Mouse (Mus musculus) myocyte (in vitro differentiated cells): ENCODE measurements around the gene Tex46. TPM values are rescaled to one million over a fixed set of nuclear protein-coding genes. Genes with fewer than 3 reads are reported as not detected.

Experiments
- H3K27me3 ChIP-seq: one replicate; pipeline ENCODE4 v1.6.1; 2011; ENCODE audit not compliant: control insufficient read depth, insufficient read depth, insufficient read length
- H3K36me3 ChIP-seq: one replicate; pipeline ENCODE4 v1.6.1; 2011; ENCODE audit not compliant: control insufficient read depth, insufficient read depth
- H3K4me2 ChIP-seq: one replicate; pipeline ENCODE4 v1.6.1; 2011; ENCODE audit warnings: low read depth, control low read depth
- H3K4me3 ChIP-seq: one replicate; pipeline ENCODE4 v1.5.1; 2011; ENCODE audit warnings: mild to moderate bottlenecking, control low read depth, moderate library complexity
- H3K79me2 ChIP-seq: one replicate; pipeline ENCODE4 v1.6.1; 2011; ENCODE audit not compliant: control insufficient read depth, insufficient read depth
- H3ac ChIP-seq: one replicate; pipeline ENCODE4 v1.6.1; 2011; ENCODE audit not compliant: control insufficient read depth, insufficient read length
- CEBPB ChIP-seq: IDR thresholded peaks from 2 replicates; pipeline ENCODE4 v1.6.1; 2011; ENCODE audit warnings: mild to moderate bottlenecking, moderate library complexity; ENCODE audit not compliant: poor library complexity, insufficient read depth, severe bottlenecking
- E2F4 ChIP-seq: IDR thresholded peaks from one replicate; pipeline ENCODE4 v1.6.1; 2011; ENCODE audit warnings: mild to moderate bottlenecking, control low read depth, moderate library complexity; ENCODE audit not compliant: insufficient read depth
- MAX ChIP-seq: IDR thresholded peaks from one replicate; pipeline ENCODE4 v1.6.1; 2011; ENCODE audit warnings: low read depth, mild to moderate bottlenecking, control low read depth
- MYOD1 ChIP-seq, 3 experiments: IDR thresholded peaks; one replicate each; pipeline ENCODE4 v1.6.1; 2011; ENCODE audit warnings: control low read depth in 2 of 3, low read depth in 2 of 3, mild to moderate bottlenecking in 2 of 3, moderate library complexity in 1 of 3; ENCODE audit not compliant: insufficient read length in 2 of 3, control insufficient read depth in 1 of 3
- MYOG ChIP-seq, 3 experiments: IDR thresholded peaks; one replicate each; pipeline ENCODE4 v1.6.1; 2011; ENCODE audit warnings: control low read depth in 2 of 3, low read depth in 2 of 3, mild to moderate bottlenecking in 2 of 3; ENCODE audit not compliant: insufficient read length in 2 of 3, control insufficient read depth in 1 of 3, insufficient read depth in 1 of 3
- POLR2A ChIP-seq: IDR thresholded peaks from one replicate; pipeline ENCODE4 v1.6.1; 2011; ENCODE audit warnings: low read depth, mild to moderate bottlenecking, control low read depth, moderate library complexity; ENCODE audit not compliant: insufficient read length
- POLR2AphosphoS2 ChIP-seq: IDR thresholded peaks from one replicate; pipeline ENCODE4 v1.6.1; 2011; ENCODE audit warnings: low read depth, control low read depth; ENCODE audit not compliant: insufficient read length
- REST ChIP-seq: IDR thresholded peaks from one replicate; pipeline ENCODE4 v1.6.1; 2011; ENCODE audit warnings: mild to moderate bottlenecking, control low read depth, moderate library complexity; ENCODE audit not compliant: insufficient read depth, insufficient read length
- SRF ChIP-seq: IDR thresholded peaks from one replicate; pipeline ENCODE4 v1.6.1; 2011; ENCODE audit warnings: low read depth; ENCODE audit not compliant: control insufficient read depth, insufficient read length
- TCF12 ChIP-seq: IDR thresholded peaks from one replicate; pipeline ENCODE4 v1.6.1; 2011; ENCODE audit warnings: mild to moderate bottlenecking, control low read depth; ENCODE audit not compliant: poor library complexity, insufficient read depth, severe bottlenecking
- TCF3 ChIP-seq: IDR thresholded peaks from one replicate; pipeline ENCODE4 v1.6.1; 2011; ENCODE audit warnings: low read depth, control low read depth; ENCODE audit not compliant: insufficient read length
- USF1 ChIP-seq: IDR thresholded peaks from one replicate; pipeline ENCODE4 v1.6.1; 2011; ENCODE audit warnings: low read depth, mild to moderate bottlenecking, control low read depth, moderate library complexity
- polyA plus RNA-seq: library from polyadenylated mRNA; unstranded; fragments of >200 nt; fragmentation: generic; extraction: Trizol; gene quantifications from one replicate; pipeline ENCODE4 v1.2.1, GENCODE M21; 2012; ENCODE audit warnings: missing spikeins

The Tex46 gene
- polyA plus RNA-seq, 1 experiment = not detected

DNA sequence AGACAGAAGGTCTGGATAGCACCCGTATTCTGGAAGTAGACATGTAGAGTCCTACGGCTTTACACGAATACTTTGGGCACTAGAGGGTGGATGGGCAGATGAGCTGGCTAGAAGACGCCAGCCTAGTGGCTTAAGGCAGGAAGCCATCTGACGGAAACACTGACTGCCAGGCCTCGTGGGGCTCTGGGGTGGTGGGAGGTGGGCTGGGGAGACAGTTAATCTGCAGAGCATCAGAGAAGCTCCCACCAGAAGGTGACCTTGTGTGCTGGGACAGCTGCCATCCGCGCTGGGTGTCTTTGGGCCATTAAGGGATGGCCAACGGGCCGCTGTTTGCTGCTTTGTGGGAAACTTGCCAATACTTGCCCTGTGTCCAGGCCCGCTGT, 42.3 kb downstream of the Tex46 start:
- no peaks in the 10 kb centered on the region for H3K27me3 ChIP-seq
- H3K79me2 ChIP-seq = no peaks in the 10 kb centered on the region
- H3K4me2 ChIP-seq = no peak overlapping the region
- H3ac ChIP-seq = no peak overlapping the region
- H3K4me3 ChIP-seq = no peak overlapping the region
- TF ChIP-seq TCF12 = no peak
- TF ChIP-seq E2F4 = no peak
- TF ChIP-seq POLR2A = no peak
- TF ChIP-seq POLR2AphosphoS2 = no peak
- TF ChIP-seq SRF = no peak
- no peak for TF ChIP-seq CEBPB
- TF ChIP-seq MYOD1 (IDR thresholded peaks at IDR 0.05; ENCODE audit: control insufficient read depth in 1 of 3, insufficient read length in 2 of 3, low read depth in 2 of 3) = no peak
- no peak for TF ChIP-seq MYOG (IDR thresholded peaks at IDR 0.05; ENCODE audit: control insufficient read depth in 1 of 3, insufficient read depth in 1 of 3, insufficient read length in 2 of 3, low read depth in 2 of 3)
- no peak for TF ChIP-seq TCF3
- TF ChIP-seq MAX = no peak
- TF ChIP-seq USF1 = no peak
- no peak for TF ChIP-seq REST
- H3K36me3 ChIP-seq = no peaks in the 10 kb centered on the region

DNA sequence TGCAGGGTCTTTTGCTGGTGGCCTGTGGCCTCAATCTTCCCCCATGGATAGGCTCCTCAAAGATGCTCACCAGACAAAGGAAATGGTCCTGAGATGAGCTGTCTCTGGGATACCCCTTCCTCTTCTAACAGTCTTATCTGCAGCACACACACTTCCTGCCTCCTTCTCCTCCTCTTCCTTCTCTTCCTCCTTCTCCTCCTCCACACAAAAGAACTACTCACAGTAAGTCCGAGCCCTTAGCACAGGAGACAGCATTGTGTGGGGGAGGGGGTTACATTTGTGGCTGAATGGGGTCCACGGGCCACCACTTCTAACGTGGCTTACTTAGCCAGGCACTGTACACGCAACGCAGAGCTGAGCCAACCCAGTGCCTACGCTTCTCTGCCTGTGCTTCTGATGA, 42.8 kb downstream of the Tex46 start:
- Histone ChIP-seq H3ac (no peak overlapping the region), H3K4me2 (no peak overlapping the region), H3K4me3 (no peak overlapping the region), H3K79me2 (no peaks in the 10 kb centered on the region), H3K27me3 (no peaks in the 10 kb centered on the region), H3K36me3 (no peaks in the 10 kb centered on the region)
- TF ChIP-seq POLR2AphosphoS2 (no peak), CEBPB (no peak), E2F4 (no peak), MYOD1 (IDR thresholded peaks at IDR 0.05; ENCODE audit: control insufficient read depth in 1 of 3, insufficient read length in 2 of 3, low read depth in 2 of 3) (no peak), SRF (no peak), USF1 (no peak), TCF3 (no peak), TCF12 (no peak), REST (no peak), POLR2A (no peak), MYOG (IDR thresholded peaks at IDR 0.05; ENCODE audit: control insufficient read depth in 1 of 3, insufficient read depth in 1 of 3, insufficient read length in 2 of 3, low read depth in 2 of 3) (no peak), MAX (no peak)

DNA sequence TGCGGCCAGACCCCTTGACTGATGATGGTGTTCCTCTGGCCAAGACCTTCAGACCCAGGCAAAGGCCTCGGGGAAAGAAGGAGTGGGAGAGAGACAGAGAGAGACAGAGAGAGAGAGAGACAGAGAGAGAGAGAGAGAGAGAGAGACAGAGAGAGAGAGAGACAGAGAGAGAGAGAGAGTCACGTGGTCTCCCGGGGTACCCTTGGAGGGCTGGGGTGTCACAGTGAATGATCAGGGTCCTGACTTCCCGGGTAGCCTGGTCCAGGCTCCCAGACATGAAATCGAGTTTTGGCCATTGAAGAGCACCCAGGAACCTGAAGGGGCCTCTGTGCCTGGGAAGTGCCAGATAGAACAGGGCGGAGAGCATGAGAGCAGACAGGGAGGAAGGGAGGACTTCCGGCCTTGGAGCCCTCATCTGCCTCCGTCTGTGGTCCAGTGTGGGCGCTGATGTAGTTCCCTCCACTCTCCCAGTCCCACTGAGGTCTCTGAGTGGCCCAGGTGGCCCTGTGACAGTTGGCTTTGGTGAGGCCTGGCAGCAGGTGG, 43.5 kb downstream of the Tex46 start:
- no peaks in the 10 kb centered on the region for H3K27me3 ChIP-seq
- H3K4me3 ChIP-seq = no peak overlapping the region
- no peaks in the 10 kb centered on the region for H3K36me3 ChIP-seq
- no peak for TF ChIP-seq MAX
- no peak for TF ChIP-seq POLR2AphosphoS2
- TF ChIP-seq REST = no peak
- no peak for TF ChIP-seq TCF12
- no peak for TF ChIP-seq POLR2A
- no peak for TF ChIP-seq CEBPB
- TF ChIP-seq SRF = no peak
- no peak for TF ChIP-seq MYOG (IDR thresholded peaks at IDR 0.05; ENCODE audit: control insufficient read depth in 1 of 3, insufficient read depth in 1 of 3, insufficient read length in 2 of 3, low read depth in 2 of 3)
- TF ChIP-seq TCF3 = no peak
- no peak for TF ChIP-seq USF1
- no peak for TF ChIP-seq MYOD1 (IDR thresholded peaks at IDR 0.05; ENCODE audit: control insufficient read depth in 1 of 3, insufficient read length in 2 of 3, low read depth in 2 of 3)
- no peak for TF ChIP-seq E2F4
- no peak overlapping the region for H3ac ChIP-seq
- H3K4me2 ChIP-seq = no peak overlapping the region
- no peaks in the 10 kb centered on the region for H3K79me2 ChIP-seq

DNA sequence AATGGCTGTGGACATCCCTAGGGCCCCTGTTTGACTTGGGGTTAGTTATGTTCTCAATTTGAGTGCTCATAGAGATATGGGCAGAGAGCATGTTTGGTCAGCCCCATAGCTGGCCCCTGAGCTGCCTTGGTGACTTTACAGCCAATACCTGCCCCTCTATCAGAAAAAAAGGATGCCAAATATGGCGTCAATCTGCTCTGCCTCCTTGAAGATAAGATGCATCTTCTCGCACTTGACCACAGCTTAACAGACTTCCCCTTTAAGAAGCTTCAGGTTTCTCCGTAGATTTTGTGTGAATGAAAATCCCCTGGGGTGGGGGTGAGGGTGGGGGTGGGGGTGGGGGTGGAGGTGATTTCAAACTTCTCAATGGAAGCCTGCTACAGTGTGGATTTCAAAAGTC, 47.7 kb downstream of the Tex46 start:
- H3K36me3 ChIP-seq = no peaks in the 10 kb centered on the region
- TF ChIP-seq MYOD1 (IDR thresholded peaks at IDR 0.05; ENCODE audit: control insufficient read depth in 1 of 3, insufficient read length in 2 of 3, low read depth in 2 of 3) = no peak
- H3K27me3 ChIP-seq = no peaks in the 10 kb centered on the region
- no peak overlapping the region for H3K4me3 ChIP-seq
- no peaks in the 10 kb centered on the region for H3K79me2 ChIP-seq
- no peak overlapping the region for H3K4me2 ChIP-seq
- H3ac ChIP-seq = no peak overlapping the region

Other genes starting within 250 kb of the Tex46 start
- gene Htr1d, start 186.9 kb upstream of the Tex46 start, polyA plus RNA-seq = 0.11 TPM
- 0.46 TPM for gene 6030445D17Rik, start 148.2 kb upstream of the Tex46 start, polyA plus RNA-seq
- 12.5 TPM for gene Luzp1, start 140.7 kb upstream of the Tex46 start, polyA plus RNA-seq
- gene Kdm1a, start 7.7 kb upstream of the Tex46 start, polyA plus RNA-seq = 52.8 TPM
- not detected for gene Lactbl1, start 12.2 kb downstream of the Tex46 start, polyA plus RNA-seq
- gene Ephb2, start 225.6 kb downstream of the Tex46 start, polyA plus RNA-seq = 21.7 TPM